Mouse (Mus musculus) stomach, postnatal 0 days (tissue): ENCODE data around the gene Ddx39. TPM values are rescaled to one million over a fixed set of nuclear protein-coding genes. Genes with fewer than 3 reads are reported as not detected.
A peak's percentile ranks its signal among the peaks of the same experiment; 100 is the strongest.

Experiments used
- ATAC-seq: fragments of 200-750 bp; cut with Nextera tagmentation; 2 replicates; pipeline ENCODE4 v1.8.0; 2017; ENCODE audit not compliant: low FRiP score, low TSS enrichment
- DNase-seq: peaks from one replicate; pipeline ENCODE4 v3.0.0-alpha.2; 2016; ENCODE audit warnings: low spot score
- H3K27ac ChIP-seq: fragments of 300-500 bp; sonication (generic); replicated peaks from 2 replicates; pipeline ENCODE4 v1.5.1; 2014; ENCODE audit warnings: mild to moderate bottlenecking, control low read depth
- H3K27me3 ChIP-seq: fragments of 300-500 bp; sonication (generic); 2 replicates; pipeline ENCODE4 v1.6.1; 2014; ENCODE audit warnings: low read length; ENCODE audit not compliant: control insufficient read depth, insufficient read depth
- H3K36me3 ChIP-seq: fragments of 300-500 bp; sonication (generic); 2 replicates; pipeline ENCODE4 v1.6.1; 2014; ENCODE audit warnings: low read length, mixed read lengths; ENCODE audit not compliant: control insufficient read depth, insufficient read depth
- H3K4me1 ChIP-seq: fragments of 300-500 bp; sonication (generic); replicated peaks from 2 replicates; pipeline ENCODE4 v1.6.1; 2014; ENCODE audit warnings: antibody characterized with exemption; ENCODE audit not compliant: control insufficient read depth, insufficient read depth
- H3K4me2 ChIP-seq: fragments of 300-500 bp; sonication (generic); replicated peaks from 2 replicates; pipeline ENCODE4 v1.6.1; 2014; ENCODE audit warnings: low read depth, mild to moderate bottlenecking, control low read depth, moderate library complexity
- H3K4me3 ChIP-seq: fragments of 300-500 bp; sonication (generic); 2 replicates; pipeline ENCODE4 v1.5.1; 2014; ENCODE audit warnings: low read depth, low read length, control low read depth
- H3K9ac ChIP-seq: fragments of 300-500 bp; sonication (generic); 2 replicates; pipeline ENCODE4 v1.6.1; 2014; ENCODE audit warnings: mild to moderate bottlenecking, low read length, control low read depth, mixed read lengths
- H3K9me3 ChIP-seq: fragments of 300-500 bp; sonication (generic); 2 replicates; pipeline ENCODE4 v1.6.1; 2016; ENCODE audit warnings: low read length; ENCODE audit not compliant: control insufficient read depth
- CTCF ChIP-seq: IDR thresholded peaks from 2 replicates; pipeline ENCODE4 v1.5.1; 2016; ENCODE audit warnings: antibody characterized with exemption, low read depth, mild to moderate bottlenecking, moderate library complexity
- EP300 ChIP-seq: optimal IDR thresholded peaks from 2 replicates; pipeline ENCODE3; 2016; ENCODE audit warnings: antibody characterized with exemption
- WGBS: fragments of 180-500 bp; shearing (Covaris S2); extraction: QIAGEN DNeasy Blood & Tissue Kit; methylation state at CpG from one replicate; pipeline ENCODE4 v1.1.7; 2014; 5-methylcytosine and 5-hydroxymethylcytosine counted together
- polyA plus RNA-seq: library from polyadenylated mRNA; unstranded; fragments of >200 nt; fragmentation: Nextera tagmentation; extraction: Ambion mirVana; gene quantifications from 2 replicates; pipeline ENCODE4 v1.2.1, GENCODE M21; 2015

Gene Ddx39
- polyA plus RNA-seq, 1 experiment from 2014 or later: 86.6 TPM

DNA sequence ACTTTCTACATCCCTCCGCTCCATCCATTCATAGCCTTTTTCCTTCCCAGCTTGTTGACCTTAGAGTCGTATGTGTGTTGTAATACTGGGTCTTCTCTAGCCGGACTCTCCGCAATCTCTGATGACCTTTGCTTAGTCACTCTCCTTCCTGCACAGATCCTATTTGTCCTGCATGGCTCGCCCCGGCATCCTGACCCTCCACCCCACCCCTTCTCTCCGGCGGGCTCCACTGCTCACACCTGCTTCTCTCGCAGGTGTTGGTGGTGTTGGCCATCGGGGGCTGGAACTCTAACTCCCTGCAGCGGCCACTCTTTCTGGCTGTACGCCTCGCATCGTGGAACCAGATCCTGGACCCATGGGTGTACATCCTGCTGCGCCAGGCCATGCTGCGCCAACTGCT is 46.0 kb upstream of the Ddx39 start:
- ATAC-seq: no peak
- Histone ChIP-seq H3K36me3 (peaks cover 19% of the 10 kb centered on the region; the same call in 1 of the 2 replicates), H3K9me3 (no peaks in the 10 kb centered on the region), H3K9ac (0 out of 2 replicates have a peak overlapping the region, but pooled peaks have one; percentile 59), H3K27me3 (no peaks in the 10 kb centered on the region), H3K4me1 (peaks cover 19% of the 10 kb centered on the region), H3K27ac (no peak overlapping the region; the same call in 1 of the 2 replicates), H3K4me2 (peak overlapping the region; percentile 66), H3K4me3 (no peak overlapping the region)
- DNase-seq: no peak
- WGBS: 72% methylated on average over 16 of the region's 16 CpGs
- no peak for TF ChIP-seq CTCF
- TF ChIP-seq EP300: no peak

DNA sequence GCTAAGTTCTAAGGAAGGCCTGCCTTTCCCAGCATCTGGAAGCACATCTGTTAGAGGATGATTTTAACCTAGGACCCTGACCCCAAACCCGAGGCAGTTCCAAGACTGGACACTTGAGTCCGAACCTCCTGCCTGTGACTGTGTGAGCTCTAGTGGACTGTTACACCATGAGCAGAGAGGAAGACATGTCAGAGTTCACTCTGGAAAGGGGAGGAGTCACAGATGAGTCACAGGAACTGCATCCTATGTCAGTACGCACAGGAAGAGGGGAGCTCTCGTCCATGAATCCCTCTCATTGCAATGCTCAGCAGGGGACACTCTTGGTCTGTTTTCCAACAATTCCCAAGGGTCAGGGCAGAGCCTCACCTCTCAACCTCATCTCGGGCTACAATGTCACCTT is 42.0 kb upstream of the Ddx39 start:
- TF ChIP-seq CTCF (peak; percentile 17; the same call in 1 of the 2 replicates), EP300 (no peak)
- 56% methylated on average over 5 of the region's 5 CpGs for WGBS
- peaks cover 21% of the 10 kb centered on the region; the same call in 1 of the 2 replicates for H3K36me3 ChIP-seq

GRCm38 (mm10) chr8:83674497-83674896 is 40.5 kb upstream of the Ddx39 start:
- Histone ChIP-seq H3K4me1 (no peaks in the 10 kb centered on the region), H3K9me3 (no peaks in the 10 kb centered on the region), H3K27ac (no peak overlapping the region), H3K4me3 (no peak overlapping the region), H3K9ac (no peak overlapping the region), H3K4me2 (no peak overlapping the region), H3K36me3 (peaks cover 24% of the 10 kb centered on the region), H3K27me3 (no peaks in the 10 kb centered on the region)
- WGBS: 86% methylated on average over 5 of the region's 5 CpGs
- no peak for ATAC-seq
- TF ChIP-seq EP300: no peak
- no peak for TF ChIP-seq CTCF
- no peak for DNase-seq

More for the DNA sequence above, 42.0 kb upstream of the Ddx39 start:
- Histone ChIP-seq H3K4me2 (no peak overlapping the region), H3K4me3 (no peak overlapping the region), H3K27ac (no peak overlapping the region), H3K9ac (no peak overlapping the region), H3K27me3 (no peaks in the 10 kb centered on the region), H3K9me3 (no peaks in the 10 kb centered on the region), H3K4me1 (peaks cover 5% of the 10 kb centered on the region)
- ATAC-seq (no peak), DNase-seq (no peak)

DNA sequence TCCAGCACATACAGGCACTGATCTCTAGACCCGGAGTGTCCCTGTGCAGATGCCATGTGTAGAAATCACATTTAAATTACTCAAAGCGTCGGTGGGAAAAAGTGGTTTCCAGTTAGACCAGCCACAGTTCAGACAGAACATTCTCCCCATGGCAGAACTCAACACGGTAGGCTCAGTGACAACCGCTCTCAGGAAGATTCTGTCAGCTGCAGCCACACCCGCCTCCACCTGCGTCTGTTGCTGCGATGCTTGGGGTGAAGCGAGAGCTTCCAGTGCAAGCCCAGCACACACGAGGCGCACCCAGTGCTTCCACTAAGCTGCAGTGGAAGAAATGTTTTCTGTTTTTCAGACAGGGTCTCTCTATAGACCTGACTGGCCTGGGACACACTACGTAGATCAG is 35.1 kb upstream of the Ddx39 start:
- no peaks in the 10 kb centered on the region for H3K27me3 ChIP-seq
- TF ChIP-seq CTCF (no peak), EP300 (no peak)
- H3K36me3 ChIP-seq: peaks cover 25% of the 10 kb centered on the region
- no peak overlapping the region for H3K4me2 ChIP-seq
- ATAC-seq (no peak), DNase-seq (no peak)
- H3K27ac ChIP-seq: no peak overlapping the region
- H3K4me1 ChIP-seq: no peaks in the 10 kb centered on the region
- no peaks in the 10 kb centered on the region for H3K9me3 ChIP-seq
- WGBS: 87% methylated on average over 12 of the region's 12 CpGs
- H3K4me3 ChIP-seq: no peak overlapping the region
- H3K9ac ChIP-seq: no peak overlapping the region

DNA sequence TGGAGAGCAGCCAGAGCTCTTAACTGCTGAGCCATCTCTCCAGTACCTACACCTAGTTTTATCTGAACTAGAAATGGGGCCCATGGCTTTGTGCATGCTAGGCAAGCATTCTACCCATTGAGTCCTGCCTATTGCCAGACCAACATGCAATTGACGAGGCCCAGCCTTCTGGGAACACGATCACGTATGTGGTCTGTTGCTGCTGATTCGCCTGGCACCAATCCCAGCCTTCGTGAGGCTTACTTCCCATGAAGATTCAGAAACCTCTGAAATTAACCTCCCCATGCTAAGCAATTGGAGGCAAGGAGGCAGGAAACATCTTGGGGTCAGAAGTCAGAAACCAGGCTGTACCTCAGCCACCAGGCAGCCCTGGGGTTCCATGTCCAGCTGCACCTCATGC is 34.4 kb upstream of the Ddx39 start:
- H3K9ac ChIP-seq: no peak overlapping the region
- H3K36me3 ChIP-seq: peaks cover 26% of the 10 kb centered on the region
- H3K27ac ChIP-seq: peak overlapping the region; percentile 30; the same call in 1 of the 2 replicates
- no peaks in the 10 kb centered on the region for H3K27me3 ChIP-seq
- ATAC-seq (no peak), DNase-seq (no peak)
- H3K4me2 ChIP-seq: no peak overlapping the region
- no peaks in the 10 kb centered on the region for H3K9me3 ChIP-seq
- no peak overlapping the region for H3K4me3 ChIP-seq
- TF ChIP-seq CTCF: no peak
- TF ChIP-seq EP300: no peak
- no peaks in the 10 kb centered on the region for H3K4me1 ChIP-seq
- 60% methylated on average over 5 of the region's 5 CpGs for WGBS

DNA sequence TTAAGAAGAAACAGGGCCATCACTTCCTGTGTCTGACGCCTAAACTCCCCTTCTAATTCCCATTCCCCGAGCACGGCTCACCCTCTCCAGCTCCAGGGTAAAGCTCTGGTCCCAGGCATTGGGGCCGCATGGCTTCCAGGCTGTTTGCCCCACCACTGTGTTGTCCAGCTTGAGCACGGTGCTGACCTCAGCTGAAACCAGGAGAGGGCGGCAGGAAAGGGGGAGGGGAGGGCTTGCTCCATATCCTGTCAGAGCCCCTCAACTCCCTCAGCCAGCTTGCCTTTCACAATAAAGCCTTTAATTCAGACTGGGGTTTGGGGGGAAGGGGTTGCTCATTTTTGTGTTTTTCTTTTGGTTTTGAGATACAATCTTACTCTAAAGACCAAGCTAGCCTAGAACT is 33.9 kb upstream of the Ddx39 start:
- TF ChIP-seq CTCF: peak; percentile 33
- no peak for TF ChIP-seq EP300
- H3K27me3 ChIP-seq: no peaks in the 10 kb centered on the region
- H3K4me1 ChIP-seq: no peaks in the 10 kb centered on the region
- no peak overlapping the region for H3K4me3 ChIP-seq
- no peaks in the 10 kb centered on the region for H3K9me3 ChIP-seq
- 0 out of 2 replicates have a peak, but pooled peaks have one; percentile 28 for ATAC-seq
- no peak overlapping the region for H3K4me2 ChIP-seq
- peaks cover 28% of the 10 kb centered on the region for H3K36me3 ChIP-seq
- H3K27ac ChIP-seq: peak overlapping the region; percentile 30; the same call in 1 of the 2 replicates
- no peak for DNase-seq
- no peak overlapping the region for H3K9ac ChIP-seq
- WGBS: 22% methylated on average over 6 of the region's 6 CpGs
